Mouse (Mus musculus): ENCODE measurements around the gene Atf7.

DNA sequence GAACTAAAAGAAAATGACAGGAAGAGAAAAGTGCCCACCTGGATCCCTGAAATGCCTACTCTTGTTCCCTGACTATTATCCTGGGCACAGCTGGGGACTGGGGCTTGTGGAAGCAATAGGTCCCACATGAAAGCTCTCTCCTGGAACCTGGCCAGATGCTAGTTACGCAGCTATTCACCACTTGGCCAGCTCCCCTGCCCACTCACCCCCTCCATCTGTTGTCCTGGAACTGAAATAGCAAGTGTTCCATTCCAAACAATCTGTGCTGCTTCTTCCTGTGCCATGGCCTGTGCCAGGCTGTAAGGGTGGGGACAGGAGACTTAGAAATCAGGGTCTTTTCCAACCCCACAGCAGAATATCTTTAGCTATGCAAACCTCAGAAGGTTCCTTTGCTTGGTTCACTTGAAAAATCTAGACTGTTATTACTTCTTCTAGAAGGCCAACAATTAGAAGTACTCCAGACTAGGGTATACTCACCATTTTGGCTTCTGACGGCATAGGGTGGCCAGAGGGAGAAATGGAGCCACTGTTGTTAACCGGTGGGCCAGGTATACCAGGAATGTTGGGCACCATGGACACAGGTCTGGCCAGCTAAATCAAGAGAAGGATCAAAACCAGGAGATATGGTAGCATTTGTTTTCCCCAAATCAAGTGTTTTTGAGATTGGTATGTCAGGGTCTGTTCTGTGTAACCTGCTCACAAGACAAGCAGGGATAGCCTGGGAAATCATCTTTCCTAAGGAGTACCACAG lies 78.4 kb downstream of the Atf7 start:
- TF ChIP-seq CTCF (conservative IDR thresholded peaks at IDR 0.05; ENCODE audit: insufficient read depth, insufficient read length, low read depth, low read length) (no peak), POLR2A (IDR thresholded peaks at IDR 0.05; ENCODE audit: low read depth, low read length) (no peak)

Measured in kidney, adult 2 months (tissue).